Mouse (Mus musculus): ENCODE measurements at regions not wholly inside any gene's neighbourhood (a gene's known extent, or its start where the extent isn't known, plus 50 kb on each side); places are given as distances from the start of the nearest gene placed in this dataset.

- no peak for TF ChIP-seq MYOG (IDR thresholded peaks at IDR 0.05; ENCODE audit: control insufficient read depth in 1 of 3, insufficient read depth in 1 of 3, insufficient read length in 2 of 3, low read depth in 2 of 3)
- no peak for TF ChIP-seq POLR2A (IDR thresholded peaks at IDR 0.05; ENCODE audit: insufficient read length, low read depth)
- no peak for TF ChIP-seq USF1 (IDR thresholded peaks at IDR 0.05; ENCODE audit: low read depth)
- TF ChIP-seq CEBPB (IDR thresholded peaks at IDR 0.05; ENCODE audit: insufficient read depth, poor library complexity, severe bottlenecking): no peak
- TF ChIP-seq TCF3 (IDR thresholded peaks at IDR 0.05; ENCODE audit: insufficient read length, low read depth): no peak
Measured at GRCm38 (mm10) chr12:112411612-112412350, 77.5 kb upstream of the A530016L24Rik start.

Data from myocyte (in vitro differentiated cells).